Mouse (Mus musculus): ENCODE data around the gene Cdc42se2.

- TF ChIP-seq CTCF (conservative IDR thresholded peaks at IDR 0.05; ENCODE audit: low read length), result no peak
- no peak for TF ChIP-seq NANOG (IDR thresholded peaks at IDR 0.05; ENCODE audit: borderline replicate concordance, low read length)
- no peak for TF ChIP-seq POU5F1 (IDR thresholded peaks at IDR 0.05; ENCODE audit: borderline replicate concordance, low read length)
Observed at GRCm38 (mm10) chr11:54726571-54727062, 60.9 kb downstream of the Cdc42se2 start.

All from E14TG2a.4 (cell line).